Mouse (Mus musculus) bone marrow, adult 2 months (tissue): ENCODE results near the gene Pbrm1.

Experiments used
- CTCF ChIP-seq: fragments of 200-500 bp; IDR thresholded peaks from 2 replicates; pipeline ENCODE4 v1.5.1; 2011; ENCODE audit warnings: low read length, control low read depth; ENCODE audit not compliant: control insufficient read depth, insufficient read depth
- POLR2A ChIP-seq: fragments of 200-500 bp; IDR thresholded peaks from 2 replicates; pipeline ENCODE4 v1.6.1; 2011; ENCODE audit warnings: low read depth, mild to moderate bottlenecking, control low read depth, low read length, borderline replicate concordance; ENCODE audit not compliant: control insufficient read depth

DNA sequence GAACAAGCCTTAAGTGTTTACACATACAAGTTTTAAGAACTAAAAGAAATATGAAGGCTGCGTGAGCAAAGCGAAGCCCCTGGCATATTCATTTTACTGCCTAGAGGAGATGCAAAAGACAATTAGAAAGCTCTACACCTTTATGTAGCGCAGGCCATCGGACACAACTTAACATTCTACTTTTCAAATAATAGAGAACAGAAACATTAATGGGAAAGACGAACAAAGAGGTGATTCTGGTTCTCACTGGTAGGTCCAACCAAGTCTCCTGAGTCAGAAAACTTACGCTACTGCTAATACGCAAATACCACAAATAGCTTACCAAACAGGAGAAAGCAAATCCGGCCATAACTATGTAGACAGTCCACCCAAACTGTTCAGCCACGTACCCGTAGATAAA, 18.6 kb upstream of the Pbrm1 start:
- TF ChIP-seq CTCF (no peak), POLR2A (no peak)
